Mouse (Mus musculus) embryonic facial prominence, embryonic 11.5 days (tissue): ENCODE data around the gene Bbx. TPM values are rescaled to one million over a fixed set of nuclear protein-coding genes. Genes with fewer than 3 reads are reported as not detected.
A peak's percentile ranks its signal among the peaks of the same experiment; 100 is the strongest.

Experiments used
- ATAC-seq: fragments of 200-750 bp; cut with Nextera tagmentation; replicated peaks from 2 replicates; pipeline ENCODE4 v1.8.0; 2017; ENCODE audit warnings: low read depth; ENCODE audit not compliant: insufficient number of reproducible peaks, low FRiP score, low TSS enrichment
- DNase-seq: peaks from one replicate; pipeline ENCODE4 v3.0.0-alpha.2; 2015; ENCODE audit warnings: low spot score
- H3K27ac ChIP-seq: fragments of 300-500 bp; sonication (generic); replicated peaks from 2 replicates; pipeline ENCODE4 v1.5.1; 2014; ENCODE audit warnings: mild to moderate bottlenecking, low read depth, low read length, control low read depth
- H3K27me3 ChIP-seq: fragments of 300-500 bp; sonication (generic); 2 replicates; pipeline ENCODE4 v1.6.1; 2014; ENCODE audit warnings: mild to moderate bottlenecking, low read length, moderate library complexity, mixed read lengths; ENCODE audit not compliant: control insufficient read depth, insufficient read depth
- H3K36me3 ChIP-seq: fragments of 300-500 bp; sonication (generic); replicated peaks from 2 replicates; pipeline ENCODE4 v1.6.1; 2014; ENCODE audit warnings: low read depth, mild to moderate bottlenecking, low read length, moderate library complexity, mixed read lengths; ENCODE audit not compliant: control insufficient read depth, insufficient read depth
- H3K4me1 ChIP-seq: fragments of 300-500 bp; sonication (generic); 2 replicates; pipeline ENCODE4 v1.6.1; 2014; ENCODE audit warnings: low read length, mixed read lengths; ENCODE audit not compliant: control insufficient read depth, insufficient read depth
- H3K4me2 ChIP-seq: fragments of 300-500 bp; sonication (generic); 2 replicates; pipeline ENCODE4 v1.6.1; 2014; ENCODE audit warnings: low read depth, mild to moderate bottlenecking, control low read depth, low read length, moderate library complexity
- H3K4me3 ChIP-seq: fragments of 300-500 bp; sonication (generic); 2 replicates; pipeline ENCODE4 v1.5.1; 2014; ENCODE audit warnings: low read depth, low read length, control low read depth
- H3K9ac ChIP-seq: fragments of 300-500 bp; sonication (generic); replicated peaks from 2 replicates; pipeline ENCODE4 v1.6.1; 2014; ENCODE audit warnings: mild to moderate bottlenecking, control low read depth, low read length
- H3K9me3 ChIP-seq: fragments of 300-500 bp; sonication (generic); replicated peaks from 2 replicates; pipeline ENCODE4 v1.6.1; 2016; ENCODE audit warnings: mild to moderate bottlenecking, low read length, inconsistent platforms, mixed read lengths; ENCODE audit not compliant: control insufficient read depth
- WGBS: fragments of 180-500 bp; shearing (Covaris S2); extraction: QIAGEN DNeasy Blood & Tissue Kit; methylation state at CpG from one replicate; pipeline ENCODE4 v1.1.7; 2014; 5-methylcytosine and 5-hydroxymethylcytosine counted together
- polyA plus RNA-seq: library from polyadenylated mRNA; unstranded; fragments of >200 nt; fragmentation: Nextera tagmentation; extraction: Ambion mirVana; gene quantifications from 2 replicates; pipeline ENCODE4 v1.2.1, GENCODE M21; 2014

The Bbx gene
- polyA plus RNA-seq, 1 experiment from 2014 or later = 30.1 TPM

- 90% methylated on average over 3 of the region's 3 CpGs for WGBS
- Histone ChIP-seq H3K9ac (no peak overlapping the region), H3K36me3 (no peaks in the 10 kb centered on the region), H3K4me1 (no peaks in the 10 kb centered on the region), H3K4me3 (no peak overlapping the region), H3K27ac (no peak overlapping the region), H3K9me3 (no peaks in the 10 kb centered on the region), H3K4me2 (no peak overlapping the region), H3K27me3 (no peaks in the 10 kb centered on the region)
- DNase-seq = no peak
- no peak for ATAC-seq
These were observed 110.8 kb downstream of the Bbx start for GRCm38 (mm10) chr16:50321368-50321767.

DNA sequence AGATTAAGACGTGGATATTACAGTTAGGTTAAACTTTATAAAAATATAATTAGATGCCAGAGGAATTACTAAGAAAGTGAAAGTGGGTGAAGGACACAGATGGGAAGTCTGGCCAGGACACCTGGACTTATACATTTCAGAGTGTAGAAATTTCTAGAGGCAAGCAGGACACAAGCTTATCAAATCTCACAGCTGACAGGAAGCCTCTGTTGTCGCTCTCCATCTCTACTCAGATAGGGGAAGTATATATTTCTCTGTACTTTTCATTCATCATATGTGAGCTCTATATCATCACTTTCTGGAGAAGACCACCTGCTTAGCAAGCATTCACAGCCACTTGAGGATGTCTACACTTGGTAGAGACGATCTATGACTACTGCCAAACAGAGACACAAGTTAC is 113.9 kb downstream of the Bbx start:
- no peak for ATAC-seq
- no peak for DNase-seq
- no peaks in the 10 kb centered on the region for H3K36me3 ChIP-seq
- H3K4me2 ChIP-seq = no peak overlapping the region
- no peak overlapping the region for H3K27ac ChIP-seq
- WGBS = 90% methylated on average over 3 of the region's 3 CpGs
- no peaks in the 10 kb centered on the region for H3K9me3 ChIP-seq
- H3K27me3 ChIP-seq = no peaks in the 10 kb centered on the region
- no peak overlapping the region for H3K9ac ChIP-seq
- no peak overlapping the region for H3K4me3 ChIP-seq
- no peaks in the 10 kb centered on the region for H3K4me1 ChIP-seq

GRCm38 (mm10) chr16:50315349-50315969 is 116.7 kb downstream of the Bbx start:
- ATAC-seq (no peak), DNase-seq (no peak)
- WGBS = 83% methylated on average over 1 of the region's 1 CpGs
- Histone ChIP-seq H3K4me1 (no peaks in the 10 kb centered on the region), H3K27ac (no peak overlapping the region), H3K9me3 (no peaks in the 10 kb centered on the region), H3K9ac (no peak overlapping the region), H3K4me2 (no peak overlapping the region), H3K27me3 (no peaks in the 10 kb centered on the region), H3K4me3 (no peak overlapping the region), H3K36me3 (no peaks in the 10 kb centered on the region)

GRCm38 (mm10) chr16:50311588-50311987 is 120.6 kb downstream of the Bbx start:
- no peak overlapping the region for H3K27ac ChIP-seq
- H3K4me3 ChIP-seq = no peak overlapping the region
- DNase-seq (no peak), ATAC-seq (no peak)
- WGBS = 94% methylated on average over 4 of the region's 4 CpGs
- no peaks in the 10 kb centered on the region for H3K27me3 ChIP-seq
- H3K9ac ChIP-seq = no peak overlapping the region
- no peaks in the 10 kb centered on the region for H3K9me3 ChIP-seq
- no peaks in the 10 kb centered on the region for H3K36me3 ChIP-seq
- no peak overlapping the region for H3K4me2 ChIP-seq
- no peaks in the 10 kb centered on the region for H3K4me1 ChIP-seq

- H3K4me2 ChIP-seq = no peak overlapping the region
- H3K36me3 ChIP-seq = no peaks in the 10 kb centered on the region
- no peaks in the 10 kb centered on the region for H3K4me1 ChIP-seq
- H3K4me3 ChIP-seq = no peak overlapping the region
- ATAC-seq = no peak
- H3K9me3 ChIP-seq = no peaks in the 10 kb centered on the region
- DNase-seq = no peak
- no peak overlapping the region for H3K9ac ChIP-seq
- H3K27ac ChIP-seq = no peak overlapping the region
- WGBS = 83% methylated on average over 9 of the region's 9 CpGs
- H3K27me3 ChIP-seq = no peaks in the 10 kb centered on the region
These were observed 122.7 kb downstream of the Bbx start for GRCm38 (mm10) chr16:50309411-50310042.

- H3K4me3 ChIP-seq = no peak overlapping the region
- DNase-seq (no peak), ATAC-seq (no peak)
- 79% methylated on average over 6 of the region's 6 CpGs for WGBS
- no peak overlapping the region for H3K4me2 ChIP-seq
- no peaks in the 10 kb centered on the region for H3K4me1 ChIP-seq
- H3K36me3 ChIP-seq = no peaks in the 10 kb centered on the region
- H3K27ac ChIP-seq = no peak overlapping the region
- H3K9me3 ChIP-seq = no peaks in the 10 kb centered on the region
- no peaks in the 10 kb centered on the region for H3K27me3 ChIP-seq
- H3K9ac ChIP-seq = no peak overlapping the region
These were observed 123.9 kb downstream of the Bbx start for GRCm38 (mm10) chr16:50308256-50308655.

GRCm38 (mm10) chr16:50307231-50307630 is 125.0 kb downstream of the Bbx start:
- Histone ChIP-seq H3K4me2 (no peak overlapping the region), H3K27ac (no peak overlapping the region), H3K9me3 (no peaks in the 10 kb centered on the region), H3K27me3 (no peaks in the 10 kb centered on the region), H3K4me3 (no peak overlapping the region), H3K9ac (no peak overlapping the region), H3K36me3 (no peaks in the 10 kb centered on the region), H3K4me1 (no peaks in the 10 kb centered on the region)
- no peak for DNase-seq
- 82% methylated on average over 4 of the region's 4 CpGs for WGBS
- ATAC-seq = no peak

- no peak overlapping the region for H3K4me2 ChIP-seq
- DNase-seq = peak; percentile 62
These were observed 125.5 kb downstream of the Bbx start for GRCm38 (mm10) chr16:50306727-50307126.

More at GRCm38 (mm10) chr16:50306727-50307126, 125.5 kb downstream of the Bbx start:
- no peak overlapping the region for H3K4me3 ChIP-seq
- no peaks in the 10 kb centered on the region for H3K9me3 ChIP-seq
- H3K4me1 ChIP-seq = no peaks in the 10 kb centered on the region
- H3K27me3 ChIP-seq = no peaks in the 10 kb centered on the region
- no peak for ATAC-seq
- H3K9ac ChIP-seq = no peak overlapping the region
- no peaks in the 10 kb centered on the region for H3K36me3 ChIP-seq
- H3K27ac ChIP-seq = no peak overlapping the region
